Mouse (Mus musculus): Measurements from ENCODE around the gene Ncor2. TPM values are rescaled to one million over a fixed set of nuclear protein-coding genes. Genes with fewer than 3 reads are reported as not detected.

Gene Ncor2
- polyA plus RNA-seq, 1 experiment from 2014 or later = 36.5 TPM

DNA sequence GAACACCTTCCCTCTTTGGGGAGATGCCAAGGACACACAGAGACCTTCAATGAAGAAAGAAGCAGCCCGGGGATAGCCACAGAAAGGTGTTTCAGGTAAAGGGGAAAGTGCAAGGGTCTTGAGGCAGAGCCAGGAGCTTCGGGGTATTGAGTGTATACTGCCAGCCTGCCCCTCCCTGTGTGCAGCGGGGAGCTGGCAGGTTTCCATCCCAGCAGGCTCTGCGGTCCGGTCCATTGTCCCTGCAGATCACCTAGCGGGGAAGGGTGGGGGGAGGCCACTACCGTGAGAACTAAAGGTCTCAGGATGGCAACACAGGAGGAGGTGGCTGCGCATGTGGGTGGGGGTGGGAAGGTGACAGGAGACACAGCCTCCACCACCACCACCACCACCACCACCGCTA, 12.6 kb upstream of the Ncor2 start:
- H3K27ac ChIP-seq (ENCODE audit: low read depth) = no peak overlapping the region
- H3K9ac ChIP-seq = no peak overlapping the region
- H3K9me3 ChIP-seq (ENCODE audit: low read depth, low read length) = no peaks in the 10 kb centered on the region
- no peaks in the 10 kb centered on the region for H3K27me3 ChIP-seq (ENCODE audit: insufficient read depth, low read length)
- DNase-seq (no peak), ATAC-seq (ENCODE audit: insufficient read depth) (no peak)
- no peaks in the 10 kb centered on the region for H3K36me3 ChIP-seq (ENCODE audit: insufficient read depth)
- TF ChIP-seq CTCF (IDR thresholded peaks at IDR 0.05; ENCODE audit: low read depth) = no peak
- WGBS = 60% methylated on average over 9 of the region's 9 CpGs
- H3K4me3 ChIP-seq (ENCODE audit: low read depth, low read length) = no peak overlapping the region
- 0 out of 2 replicates have a peak, but pooled peaks cover 5% of the 10 kb centered on the region for H3K4me1 ChIP-seq (ENCODE audit: insufficient read depth)
- no peak overlapping the region for H3K4me2 ChIP-seq

DNA sequence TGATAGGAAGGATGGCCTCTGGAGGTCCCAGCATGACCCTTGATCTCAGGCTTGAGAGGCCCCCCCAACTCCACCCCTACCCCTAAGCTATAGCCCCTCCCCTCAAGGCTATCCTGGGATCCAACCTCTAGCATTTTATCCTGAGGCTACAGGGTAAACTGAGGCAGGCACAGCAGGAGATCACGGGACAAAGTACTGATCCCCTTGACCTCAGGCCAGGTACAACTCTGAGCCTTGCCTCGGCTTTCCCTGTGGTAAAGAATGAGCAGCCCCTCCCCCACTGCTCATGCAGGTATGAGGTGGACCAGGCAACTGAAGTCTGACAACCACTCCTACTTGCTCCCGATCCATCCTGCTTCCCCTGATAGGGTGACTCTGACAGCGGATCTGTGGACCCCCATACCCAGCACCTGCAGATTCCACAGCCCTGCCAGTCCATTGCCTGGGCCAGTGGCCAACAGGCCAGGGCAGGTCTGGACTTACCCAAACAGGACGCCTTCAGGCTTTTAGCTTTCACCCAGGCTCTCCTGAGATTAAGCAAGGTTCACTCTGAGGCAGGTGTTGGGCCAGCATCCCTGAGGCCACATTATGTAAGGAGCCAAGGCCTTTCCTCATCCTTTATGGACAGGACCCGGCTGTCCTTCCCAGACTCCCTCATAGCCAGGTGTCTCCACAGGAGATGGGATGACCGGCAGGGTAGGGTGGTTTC, 11.2 kb upstream of the Ncor2 start:
- Histone ChIP-seq H3K27me3 (ENCODE audit: insufficient read depth, low read length) (no peaks in the 10 kb centered on the region), H3K36me3 (ENCODE audit: insufficient read depth) (no peaks in the 10 kb centered on the region), H3K4me1 (ENCODE audit: insufficient read depth) (0 out of 2 replicates have a peak, but pooled peaks cover 4% of the 10 kb centered on the region), H3K9me3 (ENCODE audit: low read depth, low read length) (no peaks in the 10 kb centered on the region), H3K9ac (no peak overlapping the region), H3K4me2 (no peak overlapping the region), H3K27ac (ENCODE audit: low read depth) (no peak overlapping the region), H3K4me3 (ENCODE audit: low read depth, low read length) (no peak overlapping the region)
- ATAC-seq (ENCODE audit: insufficient read depth) (no peak), DNase-seq (no peak)
- WGBS = 68% methylated on average over 7 of the region's 7 CpGs
- no peak for TF ChIP-seq CTCF (IDR thresholded peaks at IDR 0.05; ENCODE audit: low read depth)

GRCm38 (mm10) chr5:125189625-125190024, 10.6 kb upstream of the Ncor2 start:
- Histone ChIP-seq H3K4me1 (ENCODE audit: insufficient read depth) (0 out of 2 replicates have a peak, but pooled peaks cover 5% of the 10 kb centered on the region), H3K27me3 (ENCODE audit: insufficient read depth, low read length) (no peaks in the 10 kb centered on the region), H3K4me3 (ENCODE audit: low read depth, low read length) (no peak overlapping the region), H3K9me3 (ENCODE audit: low read depth, low read length) (no peaks in the 10 kb centered on the region), H3K27ac (ENCODE audit: low read depth) (no peak overlapping the region; the same call in 1 of the 2 replicates), H3K36me3 (ENCODE audit: insufficient read depth) (no peaks in the 10 kb centered on the region), H3K4me2 (no peak overlapping the region), H3K9ac (no peak overlapping the region)
- WGBS = 31% methylated on average over 11 of the region's 11 CpGs
- peak; percentile 87 for DNase-seq
- peak; percentile 39 for ATAC-seq (ENCODE audit: insufficient read depth)
- peak; percentile 91 for TF ChIP-seq CTCF (IDR thresholded peaks at IDR 0.05; ENCODE audit: low read depth)

- ATAC-seq (ENCODE audit: insufficient read depth) = no peak
Measured at GRCm38 (mm10) chr5:125188812-125189598, 10.0 kb upstream of the Ncor2 start.

DNA sequence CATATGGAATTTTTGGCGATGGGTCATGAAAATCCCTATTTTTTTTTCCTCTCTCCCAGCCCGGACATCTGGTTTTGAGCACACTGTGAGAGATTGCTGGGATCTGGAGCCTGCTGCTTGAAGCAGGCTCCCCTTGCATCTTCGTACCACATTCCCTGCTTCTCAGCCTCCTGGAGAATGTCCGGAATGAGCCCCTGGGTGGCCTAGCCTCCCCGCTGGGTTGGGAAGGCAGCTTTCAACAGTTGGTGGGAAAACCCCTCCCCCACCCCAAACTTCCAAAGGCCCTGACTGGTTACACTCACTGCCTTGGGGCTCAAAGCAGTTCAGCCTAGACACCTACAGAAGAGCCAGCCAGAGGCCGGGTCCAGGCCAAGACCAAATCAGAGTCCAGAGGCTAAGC, 5.8 kb upstream of the Ncor2 start:
- Histone ChIP-seq H3K9me3 (ENCODE audit: low read depth, low read length) (no peaks in the 10 kb centered on the region), H3K36me3 (ENCODE audit: insufficient read depth) (no peaks in the 10 kb centered on the region), H3K4me2 (no peak overlapping the region), H3K4me1 (ENCODE audit: insufficient read depth) (0 out of 2 replicates have a peak, but pooled peaks cover 5% of the 10 kb centered on the region), H3K27me3 (ENCODE audit: insufficient read depth, low read length) (no peaks in the 10 kb centered on the region), H3K27ac (ENCODE audit: low read depth) (peak overlapping the region; percentile 82), H3K4me3 (ENCODE audit: low read depth, low read length) (no peak overlapping the region), H3K9ac (no peak overlapping the region)
- ATAC-seq (ENCODE audit: insufficient read depth) (peak; percentile 78), DNase-seq (peak; percentile 84)
- 14% methylated on average over 6 of the region's 6 CpGs for WGBS
- TF ChIP-seq CTCF (IDR thresholded peaks at IDR 0.05; ENCODE audit: low read depth) = no peak

More at GRCm38 (mm10) chr5:125188812-125189598, 10.0 kb upstream of the Ncor2 start:
- Histone ChIP-seq H3K27me3 (ENCODE audit: insufficient read depth, low read length) (no peaks in the 10 kb centered on the region), H3K4me2 (peak overlapping the region; percentile 18; the same call in 1 of the 2 replicates), H3K9me3 (ENCODE audit: low read depth, low read length) (no peaks in the 10 kb centered on the region), H3K27ac (ENCODE audit: low read depth) (peak overlapping the region; percentile 36; the same call in 1 of the 2 replicates), H3K4me3 (ENCODE audit: low read depth, low read length) (no peak overlapping the region), H3K9ac (no peak overlapping the region), H3K4me1 (ENCODE audit: insufficient read depth) (0 out of 2 replicates have a peak, but pooled peaks cover 5% of the 10 kb centered on the region), H3K36me3 (ENCODE audit: insufficient read depth) (no peaks in the 10 kb centered on the region)
- 19% methylated on average over 12 of the region's 12 CpGs for WGBS
- peak; percentile 45 for DNase-seq
- no peak for TF ChIP-seq CTCF (IDR thresholded peaks at IDR 0.05; ENCODE audit: low read depth)

GRCm38 (mm10) chr5:125183321-125184003, 4.4 kb upstream of the Ncor2 start:
- TF ChIP-seq CTCF (IDR thresholded peaks at IDR 0.05; ENCODE audit: low read depth) = no peak
- H3K27ac ChIP-seq (ENCODE audit: low read depth) = no peak overlapping the region
- H3K4me3 ChIP-seq (ENCODE audit: low read depth, low read length) = no peak overlapping the region
- no peak overlapping the region for H3K9ac ChIP-seq
- no peak overlapping the region for H3K4me2 ChIP-seq
- H3K36me3 ChIP-seq (ENCODE audit: insufficient read depth) = no peaks in the 10 kb centered on the region
- H3K27me3 ChIP-seq (ENCODE audit: insufficient read depth, low read length) = no peaks in the 10 kb centered on the region
- H3K9me3 ChIP-seq (ENCODE audit: low read depth, low read length) = no peaks in the 10 kb centered on the region
- H3K4me1 ChIP-seq (ENCODE audit: insufficient read depth) = 0 out of 2 replicates have a peak, but pooled peaks cover 5% of the 10 kb centered on the region
- 43% methylated on average over 23 of the region's 23 CpGs for WGBS
- DNase-seq (peak; percentile 51), ATAC-seq (ENCODE audit: insufficient read depth) (no peak)

All from lung, embryonic 14.5 days (tissue).